7 mouse cellular contexts compared by ENCODE assay signal in genomic region chr9:114639186-114639748, GRCm38 (mm10). TPM values are rescaled to one million over a fixed set of nuclear protein-coding genes. Genes with fewer than 3 reads are reported as not detected.
DNase-seq lines count a peak whose midpoint lies in the region; ATAC-seq and TF ChIP-seq lines count a peak whose summit lies in the region.

No protein-coding gene starts in this region.

- 0 out of 2 replicates have a peak, but pooled peaks cover 4% of the 10 kb centered on the region for H3K27me3 ChIP-seq in forebrain, postnatal 0 days (ENCODE audit: insufficient read depth, low read length)

- peak overlapping the region; percentile 82 for H3K27ac ChIP-seq in bone marrow, adult 2 months (ENCODE audit: control insufficient read depth, insufficient read depth, low read depth, low read length, poor library complexity)
- peak overlapping the region; percentile 85 for H3K27ac ChIP-seq in forebrain, postnatal 0 days (ENCODE audit: low read depth, low read length)

- H3K9ac ChIP-seq in forebrain, postnatal 0 days: peak overlapping the region; percentile 70

- 10% methylated on average over 18 of the region's 18 CpGs for WGBS in lung, adult 2 months
- 14% methylated on average over 18 of the region's 18 CpGs for WGBS in bone marrow, adult 2 months
- WGBS in forebrain, postnatal 0 days: 14% methylated on average over 18 of the region's 18 CpGs

- peak overlapping the region; percentile 83 for H3K4me2 ChIP-seq in forebrain, postnatal 0 days (ENCODE audit: low read depth)

- ATAC-seq in forebrain, postnatal 0 days: no peak
- 0 out of 2 replicates have a peak, but pooled peaks have one; percentile 2 for ATAC-seq in megakaryocyte, adult 5-6 weeks (ENCODE audit: poor library complexity, severe bottlenecking)

- no peaks in the 10 kb centered on the region for H3K9me3 ChIP-seq in forebrain, postnatal 0 days (ENCODE audit: low read length)

- DNase-seq in lung, adult 2 months: no peak
- DNase-seq in lung, postnatal 36 days: no peak
- DNase-seq in forebrain, postnatal 0 days: no peak
- DNase-seq in frontal cortex, postnatal 14 days (ENCODE audit: low spot score in 2 of 2): no peak
- no peak for DNase-seq in spleen, postnatal 4 days (ENCODE audit: low spot score in 2 of 2)

- TF ChIP-seq CTCF in lung, adult 2 months (IDR thresholded peaks at IDR 0.05; ENCODE audit: insufficient read depth, low read length): no peak
- TF ChIP-seq CTCF in bone marrow, adult 2 months (IDR thresholded peaks at IDR 0.05; ENCODE audit: control insufficient read depth, insufficient read depth, low read length): no peak
- TF ChIP-seq CTCF in forebrain, postnatal 0 days (IDR thresholded peaks at IDR 0.05; ENCODE audit: low read depth): no peak

- H3K36me3 ChIP-seq in forebrain, postnatal 0 days (ENCODE audit: insufficient read depth): no peaks in the 10 kb centered on the region; the same call in 1 of the 2 replicates

- 0 out of 2 replicates have a peak, but pooled peaks cover 6% of the 10 kb centered on the region for H3K4me1 ChIP-seq in lung, adult 2 months (ENCODE audit: control insufficient read depth, insufficient read depth, low read length)
- H3K4me1 ChIP-seq in bone marrow, adult 2 months (ENCODE audit: control insufficient read depth, insufficient read depth, low read length): peaks cover 2% of the 10 kb centered on the region
- H3K4me1 ChIP-seq in forebrain, postnatal 0 days (ENCODE audit: insufficient read depth): peaks cover 10% of the 10 kb centered on the region

- H3K4me3 ChIP-seq in lung, adult 2 months (replicated peaks; ENCODE audit: extremely low read depth, low read depth, low read length): peak overlapping the region; percentile 76
- H3K4me3 ChIP-seq in bone marrow, adult 2 months (replicated peaks; ENCODE audit: control insufficient read depth, low read depth, low read length): peak overlapping the region; percentile 77
- H3K4me3 ChIP-seq in forebrain, postnatal 0 days (ENCODE audit: low read depth, low read length): peak overlapping the region; percentile 83

- no peak for TF ChIP-seq POLR2A in lung, adult 2 months (IDR thresholded peaks at IDR 0.05; ENCODE audit: borderline replicate concordance, extremely low read depth, low read depth, low read length)
- TF ChIP-seq POLR2A in bone marrow, adult 2 months (IDR thresholded peaks at IDR 0.05; ENCODE audit: borderline replicate concordance, control insufficient read depth, low read depth, low read length): no peak

RNA-seq across cellular contexts. Expression of gene Cnot10, which starts 0.7 kb away (rescaled TPM):
- 23.0 and 28.9 TPM in 2 replicates for polyA plus RNA-seq in lung, adult 2 months (2012; rRNA removed)
- 20.6 and 34.5 TPM in 2 replicates for polyA plus RNA-seq in bone marrow, adult 2 months (2011; ENCODE audit: insufficient read depth, insufficient read length, low replicate concordance, missing spikeins)
- total RNA-seq in forebrain, postnatal 0 days (2014; rRNA removed): 45.2 and 50.6 TPM in 2 replicates
- polyA plus RNA-seq in forebrain, postnatal 0 days (2015; fragmentation: Nextera tagmentation; extraction: Ambion mirVana): 44.4 and 47.1 TPM in 2 replicates
- 14.3 and 14.7 TPM in 2 replicates for total RNA-seq in megakaryocyte, adult 5-6 weeks (2015)
- 26.8 and 33.3 TPM in 2 replicates for total RNA-seq in megakaryocyte, adult 5-6 weeks (2017)

RNA-seq across cellular contexts. Expression of gene Dync1li1, which starts 49.3 kb away (rescaled TPM):
- polyA plus RNA-seq in lung, adult 2 months (2012; rRNA removed): 15.4 and 17.8 TPM in 2 replicates
- polyA plus RNA-seq in bone marrow, adult 2 months (2011; ENCODE audit: insufficient read depth, insufficient read length, low replicate concordance, missing spikeins): 17.9 and 25.0 TPM in 2 replicates
- 136 and 152 TPM in 2 replicates for total RNA-seq in forebrain, postnatal 0 days (2014; rRNA removed)
- 127 and 145 TPM in 2 replicates for polyA plus RNA-seq in forebrain, postnatal 0 days (2015; fragmentation: Nextera tagmentation; extraction: Ambion mirVana)
- 35.5 and 39.5 TPM in 2 replicates for total RNA-seq in megakaryocyte, adult 5-6 weeks (2015)
- total RNA-seq in megakaryocyte, adult 5-6 weeks (2017): 59.1 and 60.7 TPM in 2 replicates
